Comparison of ENCODE assay signal across 9 mouse cellular contexts in the genomic region with DNA sequence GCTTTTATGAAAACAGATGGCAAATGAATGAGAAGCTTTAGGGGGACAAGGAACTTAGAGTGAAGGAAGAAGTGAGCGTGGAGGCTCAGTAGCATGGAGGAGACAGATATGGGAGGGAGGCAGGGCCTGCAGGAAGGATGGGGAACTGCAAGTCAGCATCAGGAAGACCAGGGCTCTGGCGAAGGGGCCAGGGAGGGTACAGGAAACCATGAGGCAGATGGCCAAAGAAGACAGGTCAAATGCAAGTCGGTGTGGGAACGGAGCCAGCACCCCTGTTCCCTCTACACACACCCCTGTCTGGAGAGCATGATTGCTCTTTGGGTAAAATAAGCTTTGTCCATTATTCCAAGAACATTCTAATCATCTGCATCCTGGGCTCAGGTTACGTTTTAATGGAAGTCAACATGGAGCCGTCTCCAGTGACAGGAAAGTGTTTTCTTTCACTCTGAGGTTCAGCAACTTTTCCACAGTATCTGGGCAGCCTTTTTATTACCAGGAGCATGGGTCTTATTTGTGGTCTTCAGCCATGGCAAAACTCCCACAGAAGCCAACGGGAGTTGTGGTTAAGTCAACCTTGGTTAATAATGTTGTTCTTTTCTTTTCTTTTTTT.
DNase-seq lines count a peak whose midpoint lies in the region; ATAC-seq and TF ChIP-seq lines count a peak whose summit lies in the region.
"Had no signal": no experiment of that assay in that cellular context is flagged by ENCODE, and none has a peak within 500 bp of the region (broad histone marks: within the 10 kb centered on the region; RNA-seq: fewer than 3 reads in every experiment).

No protein-coding gene starts in this region.

- H3K4me1 ChIP-seq in embryonic facial prominence, embryonic 15.5 days = no peaks in the 10 kb centered on the region
- H3K4me1 ChIP-seq in limb, embryonic 14.5 days (ENCODE audit: control insufficient read depth, insufficient read depth, low read length) = peaks cover 8% of the 10 kb centered on the region
- H3K4me1 ChIP-seq in midbrain, embryonic 16.5 days (ENCODE audit: control insufficient read depth, insufficient read depth, low read length) = no peaks in the 10 kb centered on the region
- H3K4me1 ChIP-seq: midbrain, embryonic 12.5 days had no signal

- H3K9ac ChIP-seq in embryonic facial prominence, embryonic 15.5 days = no peak overlapping the region
- no peak overlapping the region for H3K9ac ChIP-seq in limb, embryonic 14.5 days (ENCODE audit: low read depth, low read length, severe bottlenecking)
- H3K9ac ChIP-seq in midbrain, embryonic 16.5 days (ENCODE audit: low read depth, low read length) = no peak overlapping the region
- H3K9ac ChIP-seq: midbrain, embryonic 12.5 days had no signal

- H3K4me3 ChIP-seq in embryonic facial prominence, embryonic 15.5 days (replicated peaks) = no peak overlapping the region
- H3K4me3 ChIP-seq in limb, embryonic 14.5 days (replicated peaks; ENCODE audit: low read length) = no peak overlapping the region
- no peak overlapping the region for H3K4me3 ChIP-seq in midbrain, embryonic 16.5 days (ENCODE audit: low read depth, low read length)
- H3K4me3 ChIP-seq: midbrain, embryonic 12.5 days had no signal

- no peaks in the 10 kb centered on the region for H3K27me3 ChIP-seq in embryonic facial prominence, embryonic 15.5 days
- no peaks in the 10 kb centered on the region for H3K27me3 ChIP-seq in limb, embryonic 14.5 days (ENCODE audit: control insufficient read depth, insufficient read depth, low read length)
- no peaks in the 10 kb centered on the region for H3K27me3 ChIP-seq in midbrain, embryonic 16.5 days (ENCODE audit: control insufficient read depth, insufficient read depth, low read depth, low read length)
- H3K27me3 ChIP-seq: midbrain, embryonic 12.5 days had no signal

- peak; percentile 24; the same call in 1 of the 2 replicates for ATAC-seq in embryonic facial prominence, embryonic 15.5 days (ENCODE audit: insufficient number of reproducible peaks, low FRiP score, low TSS enrichment, low read depth)
- no peak for ATAC-seq in limb, embryonic 14.5 days (ENCODE audit: low FRiP score, low read depth)
- ATAC-seq in CD4-positive, CD25-positive, alpha-beta regulatory T cell, adult 4 months = no peak
- ATAC-seq in midbrain, embryonic 16.5 days = no peak

- peak; percentile 17 for DNase-seq in 3134 (ENCODE audit: extremely low read depth, insufficient read length, low spot score)
- DNase-seq in CD4-positive helper T cell, adult 2 months (ENCODE audit: low read depth, low spot score) = peak; percentile 3
- peak; percentile 42 for DNase-seq in limb, embryonic 14.5 days (ENCODE audit: low spot score)
- no peak for DNase-seq in frontal cortex, postnatal 36 days (ENCODE audit: low spot score in 2 of 2)
- DNase-seq in ovary, postnatal 14 days (ENCODE audit: low spot score) = no peak

- H3K4me2 ChIP-seq in embryonic facial prominence, embryonic 15.5 days (replicated peaks) = no peak overlapping the region
- no peak overlapping the region for H3K4me2 ChIP-seq in limb, embryonic 14.5 days (replicated peaks; ENCODE audit: low read depth, low read length, severe bottlenecking)
- H3K4me2 ChIP-seq in midbrain, embryonic 16.5 days (ENCODE audit: low read length) = no peak overlapping the region
- H3K4me2 ChIP-seq: midbrain, embryonic 12.5 days had no signal

- H3K36me3 ChIP-seq in embryonic facial prominence, embryonic 15.5 days = no peaks in the 10 kb centered on the region
- no peaks in the 10 kb centered on the region for H3K36me3 ChIP-seq in limb, embryonic 14.5 days (ENCODE audit: control insufficient read depth, insufficient read depth, low read length)
- no peaks in the 10 kb centered on the region for H3K36me3 ChIP-seq in midbrain, embryonic 16.5 days (ENCODE audit: control insufficient read depth, insufficient read depth, low read length)
- H3K36me3 ChIP-seq: midbrain, embryonic 12.5 days had no signal

- H3K27ac ChIP-seq in embryonic facial prominence, embryonic 15.5 days (replicated peaks) = no peak overlapping the region
- H3K27ac ChIP-seq in limb, embryonic 14.5 days (replicated peaks; ENCODE audit: low read depth, low read length) = no peak overlapping the region
- H3K27ac ChIP-seq in midbrain, embryonic 16.5 days (ENCODE audit: low read length) = no peak overlapping the region
- H3K27ac ChIP-seq: midbrain, embryonic 12.5 days had no signal

- no peak for TF ChIP-seq POLR2A in limb, embryonic 14.5 days (IDR thresholded peaks at IDR 0.05; ENCODE audit: borderline replicate concordance, extremely low read depth, insufficient read depth, insufficient read length)

- no peaks in the 10 kb centered on the region for H3K9me3 ChIP-seq in embryonic facial prominence, embryonic 15.5 days (replicated peaks)
- H3K9me3 ChIP-seq in limb, embryonic 14.5 days (ENCODE audit: control insufficient read depth, low read length) = no peaks in the 10 kb centered on the region
- no peaks in the 10 kb centered on the region for H3K9me3 ChIP-seq in midbrain, embryonic 16.5 days (replicated peaks; ENCODE audit: control insufficient read depth, low read length, poor library complexity, severe bottlenecking)
- H3K9me3 ChIP-seq: midbrain, embryonic 12.5 days had no signal

- 45% methylated on average over 7 of the region's 7 CpGs for WGBS in embryonic facial prominence, embryonic 15.5 days
- WGBS in limb, embryonic 14.5 days = 55% methylated on average over 7 of the region's 7 CpGs
- WGBS in midbrain, embryonic 16.5 days = 89% methylated on average over 7 of the region's 7 CpGs

Comparison
In these comparisons a context has a peak if more than half of its experiments do, and no peak if none do; other contexts are left out.
1. DNase-seq: peak in 3134 (single experiment), CD4-positive helper T cell, adult 2 months (single experiment) and limb, embryonic 14.5 days (single experiment); none in frontal cortex, postnatal 36 days (0 of 2) and ovary, postnatal 14 days (single experiment).